Mouse (Mus musculus) monocyte, adult 59 days (primary cell): ENCODE results near the gene Aph1c. TPM values are rescaled to one million over a fixed set of nuclear protein-coding genes. Genes with fewer than 3 reads are reported as not detected.

Experiments used
- total RNA-seq, 2 experiments: library from RNA; stranded (reverse); gene quantifications; one replicate each; pipeline ENCODE4 v1.2.4; 2023

The Aph1c gene
- 10 to 100 TPM; 11.3 to 14.8 TPM for total RNA-seq

GRCm38 (mm10) chr9:66834318-66835096, at the start of gene Aph1c:
Gene Aph1c (minus strand): TSS chr9:66834726.

GRCm38 (mm10) chr9:66796739-66797138, 37.8 kb downstream of the Aph1c start, which contains the start of gene Gm10647:
Gene Gm10647 (plus strand): TSS chr9:66797039.

GRCm38 (mm10) chr9:66795464-66796324, 38.8 kb downstream of the Aph1c start, which contains the start of gene Aph1b:
Gene Aph1b (minus strand): TSS chr9:66795490.

Other genes starting within 250 kb of the Aph1c start
- gene Usp3, start 241.6 kb downstream of the Aph1c start, total RNA-seq = 100 to 1,000 TPM; 104 to 124 TPM
- under 1 TPM in 1 of 2 experiments, not detected in 1; 0.13 TPM for gene Car12, start 121.0 kb downstream of the Aph1c start, total RNA-seq
- gene Aph1b, start 39.2 kb downstream of the Aph1c start, total RNA-seq = 10 to 100 TPM; 13.9 to 15.9 TPM
- gene Gm10647, start 37.7 kb downstream of the Aph1c start, total RNA-seq = under 1 TPM; 0.24 to 0.33 TPM
- 100 to 1,000 TPM; 118 to 124 TPM for gene Rab8b, start 85.0 kb upstream of the Aph1c start, total RNA-seq
- 10 to 100 TPM; 89.0 to 94.7 TPM for gene Rps27l, start 111.4 kb upstream of the Aph1c start, total RNA-seq
- gene Lactb, start 140.8 kb upstream of the Aph1c start, total RNA-seq = 10 to 100 TPM; 22.6 to 25.9 TPM
- gene Tpm1, start 214.7 kb upstream of the Aph1c start, total RNA-seq = 10 to 100 TPM; 20.8 to 26.9 TPM